Mouse (Mus musculus): ENCODE measurements around the gene En2. TPM values are rescaled to one million over a fixed set of nuclear protein-coding genes. Genes with fewer than 3 reads are reported as not detected.
A peak's percentile ranks its signal among the peaks of the same experiment; 100 is the strongest.

Gene En2
- polyA plus RNA-seq, 1 experiment from 2014 or later, result not detected

GRCm38 (mm10) chr5:28161938-28162402 lies 3.5 kb upstream of the En2 start:
- peaks cover 99% of the 10 kb centered on the region for H3K27me3 ChIP-seq
- H3K4me3 ChIP-seq (replicated peaks), result no peak overlapping the region
- ATAC-seq (ENCODE audit: insufficient number of reproducible peaks, insufficient read depth, low FRiP score, low TSS enrichment, low read depth), result no peak
- under 1% methylated on average over 24 of the region's 24 CpGs for WGBS
- no peaks in the 10 kb centered on the region for H3K36me3 ChIP-seq
- H3K4me1 ChIP-seq (replicated peaks), result peaks cover 30% of the 10 kb centered on the region
- no peak overlapping the region for H3K4me2 ChIP-seq
- no peaks in the 10 kb centered on the region for H3K9me3 ChIP-seq
- H3K27ac ChIP-seq, result no peak overlapping the region
- H3K9ac ChIP-seq (replicated peaks), result no peak overlapping the region

GRCm38 (mm10) chr5:28163926-28164325 lies 1.6 kb upstream of the En2 start:
- Histone ChIP-seq H3K36me3 (no peaks in the 10 kb centered on the region), H3K4me1 (replicated peaks) (peaks cover 23% of the 10 kb centered on the region), H3K4me3 (replicated peaks) (no peak overlapping the region), H3K9me3 (no peaks in the 10 kb centered on the region), H3K9ac (replicated peaks) (no peak overlapping the region), H3K27me3 (peaks cover 98% of the 10 kb centered on the region), H3K4me2 (no peak overlapping the region), H3K27ac (no peak overlapping the region)
- 10% methylated on average over 1 of the region's 1 CpGs for WGBS
- ATAC-seq (ENCODE audit: insufficient number of reproducible peaks, insufficient read depth, low FRiP score, low TSS enrichment, low read depth), result no peak

- no peaks in the 10 kb centered on the region for H3K9me3 ChIP-seq
- no peak overlapping the region for H3K27ac ChIP-seq
- peak overlapping the region; percentile 45; the same call in 1 of the 2 replicates for H3K9ac ChIP-seq (replicated peaks)
- WGBS, result under 1% methylated on average over 107 of the region's 111 CpGs
- no peaks in the 10 kb centered on the region for H3K36me3 ChIP-seq
- ATAC-seq (ENCODE audit: insufficient number of reproducible peaks, insufficient read depth, low FRiP score, low TSS enrichment, low read depth), result no peak
- peaks cover 23% of the 10 kb centered on the region for H3K4me1 ChIP-seq (replicated peaks)
- H3K27me3 ChIP-seq, result peaks cover 96% of the 10 kb centered on the region
- peak overlapping the region; percentile 76 for H3K4me2 ChIP-seq
- H3K4me3 ChIP-seq (replicated peaks), result peak overlapping the region; percentile 42
Measured at GRCm38 (mm10) chr5:28166256-28167231, 1.1 kb downstream of the En2 start.

GRCm38 (mm10) chr5:28167611-28168252 lies 2.2 kb downstream of the En2 start:
- H3K27ac ChIP-seq, result no peak overlapping the region
- H3K27me3 ChIP-seq, result peaks cover 95% of the 10 kb centered on the region
- WGBS, result under 1% methylated on average over 29 of the region's 29 CpGs
- no peak for ATAC-seq (ENCODE audit: insufficient number of reproducible peaks, insufficient read depth, low FRiP score, low TSS enrichment, low read depth)
- peaks cover 23% of the 10 kb centered on the region for H3K4me1 ChIP-seq (replicated peaks)
- no peak overlapping the region for H3K4me2 ChIP-seq
- H3K36me3 ChIP-seq, result no peaks in the 10 kb centered on the region
- H3K4me3 ChIP-seq (replicated peaks), result no peak overlapping the region
- no peaks in the 10 kb centered on the region for H3K9me3 ChIP-seq
- H3K9ac ChIP-seq (replicated peaks), result no peak overlapping the region

- Histone ChIP-seq H3K4me1 (replicated peaks) (peaks cover 23% of the 10 kb centered on the region), H3K27ac (no peak overlapping the region), H3K4me3 (replicated peaks) (no peak overlapping the region; the same call in 1 of the 2 replicates), H3K36me3 (no peaks in the 10 kb centered on the region), H3K27me3 (peaks cover 95% of the 10 kb centered on the region), H3K9ac (replicated peaks) (no peak overlapping the region), H3K9me3 (no peaks in the 10 kb centered on the region), H3K4me2 (no peak overlapping the region)
- WGBS, result 1% methylated on average over 36 of the region's 36 CpGs
- ATAC-seq (ENCODE audit: insufficient number of reproducible peaks, insufficient read depth, low FRiP score, low TSS enrichment, low read depth), result no peak
Measured at GRCm38 (mm10) chr5:28168253-28169165, 3.0 kb downstream of the En2 start.

GRCm38 (mm10) chr5:28169166-28169801 lies 3.8 kb downstream of the En2 start:
- H3K4me1 ChIP-seq (replicated peaks), result peaks cover 23% of the 10 kb centered on the region

GRCm38 (mm10) chr5:28170081-28170480 lies 4.6 kb downstream of the En2 start:
- peaks cover 20% of the 10 kb centered on the region for H3K4me1 ChIP-seq (replicated peaks)
- H3K4me3 ChIP-seq (replicated peaks), result no peak overlapping the region

More at GRCm38 (mm10) chr5:28169166-28169801, 3.8 kb downstream of the En2 start:
- Histone ChIP-seq H3K27me3 (peaks cover 95% of the 10 kb centered on the region), H3K27ac (no peak overlapping the region), H3K9ac (replicated peaks) (no peak overlapping the region), H3K36me3 (no peaks in the 10 kb centered on the region), H3K4me2 (no peak overlapping the region), H3K4me3 (replicated peaks) (no peak overlapping the region), H3K9me3 (no peaks in the 10 kb centered on the region)
- ATAC-seq (ENCODE audit: insufficient number of reproducible peaks, insufficient read depth, low FRiP score, low TSS enrichment, low read depth), result no peak
- WGBS, result 2% methylated on average over 5 of the region's 5 CpGs

GRCm38 (mm10) chr5:28170892-28171291 lies 5.4 kb downstream of the En2 start:
- Histone ChIP-seq H3K4me3 (replicated peaks) (no peak overlapping the region), H3K36me3 (no peaks in the 10 kb centered on the region)
- WGBS, result 2% methylated on average over 19 of the region's 19 CpGs

More at GRCm38 (mm10) chr5:28170081-28170480, 4.6 kb downstream of the En2 start:
- Histone ChIP-seq H3K36me3 (no peaks in the 10 kb centered on the region), H3K4me2 (no peak overlapping the region), H3K9me3 (no peaks in the 10 kb centered on the region), H3K27ac (no peak overlapping the region), H3K9ac (replicated peaks) (no peak overlapping the region), H3K27me3 (peaks cover 95% of the 10 kb centered on the region)
- ATAC-seq (ENCODE audit: insufficient number of reproducible peaks, insufficient read depth, low FRiP score, low TSS enrichment, low read depth), result no peak
- 1% methylated on average over 17 of the region's 17 CpGs for WGBS

GRCm38 (mm10) chr5:28171667-28172066 lies 6.2 kb downstream of the En2 start:
- no peaks in the 10 kb centered on the region for H3K9me3 ChIP-seq
- H3K4me3 ChIP-seq (replicated peaks), result no peak overlapping the region
- no peak overlapping the region for H3K27ac ChIP-seq
- WGBS, result 7% methylated on average over 5 of the region's 5 CpGs
- no peak overlapping the region for H3K9ac ChIP-seq (replicated peaks)
- H3K36me3 ChIP-seq, result no peaks in the 10 kb centered on the region
- peaks cover 4% of the 10 kb centered on the region for H3K4me1 ChIP-seq (replicated peaks)
- no peak overlapping the region for H3K4me2 ChIP-seq
- peaks cover 95% of the 10 kb centered on the region for H3K27me3 ChIP-seq
- no peak for ATAC-seq (ENCODE audit: insufficient number of reproducible peaks, insufficient read depth, low FRiP score, low TSS enrichment, low read depth)

More at GRCm38 (mm10) chr5:28170892-28171291, 5.4 kb downstream of the En2 start:
- Histone ChIP-seq H3K9me3 (no peaks in the 10 kb centered on the region), H3K4me1 (replicated peaks) (peaks cover 12% of the 10 kb centered on the region), H3K27ac (no peak overlapping the region), H3K9ac (replicated peaks) (no peak overlapping the region), H3K4me2 (no peak overlapping the region), H3K27me3 (peaks cover 95% of the 10 kb centered on the region)
- no peak for ATAC-seq (ENCODE audit: insufficient number of reproducible peaks, insufficient read depth, low FRiP score, low TSS enrichment, low read depth)

- Histone ChIP-seq H3K27me3 (peaks cover 95% of the 10 kb centered on the region), H3K4me3 (replicated peaks) (no peak overlapping the region), H3K9ac (replicated peaks) (no peak overlapping the region), H3K4me2 (no peak overlapping the region), H3K9me3 (no peaks in the 10 kb centered on the region), H3K4me1 (replicated peaks) (no peaks in the 10 kb centered on the region), H3K36me3 (no peaks in the 10 kb centered on the region), H3K27ac (no peak overlapping the region)
- 2% methylated on average over 8 of the region's 8 CpGs for WGBS
- ATAC-seq (ENCODE audit: insufficient number of reproducible peaks, insufficient read depth, low FRiP score, low TSS enrichment, low read depth), result no peak
Measured at GRCm38 (mm10) chr5:28172261-28172920, 6.9 kb downstream of the En2 start.
